Mouse (Mus musculus) mesoderm, embryonic 11.5 days (tissue): ENCODE results near the gene Dcaf8.
"Not testable (repeated sequence)": the region's sequence is repeated elsewhere in the genome, so short reads cannot be mapped to it uniquely, and the experiment has no call there.

ENCODE experiments used
- DNase-seq: peaks from one replicate; pipeline ENCODE4 v3.0.0-alpha.2; 2012; ENCODE audit warnings: low read depth, low spot score

The Dcaf8 gene

GRCm38 (mm10) chr1:172218164-172218910 is 70.5 kb downstream of the Dcaf8 start:
- no peak for DNase-seq

- DNase-seq: no peak
Observed at GRCm38 (mm10) chr1:172219451-172220406, 71.8 kb downstream of the Dcaf8 start, which contains the start of gene Casq1. Casq1 (minus strand) TSS chr1:172219868.

- DNase-seq: no peak
Observed at GRCm38 (mm10) chr1:172220414-172220813, 72.5 kb downstream of the Dcaf8 start.

- DNase-seq: no peak
Observed at GRCm38 (mm10) chr1:172221297-172222063, 73.6 kb downstream of the Dcaf8 start.

- DNase-seq: no peak
Observed at GRCm38 (mm10) chr1:172228209-172228608, 80.3 kb downstream of the Dcaf8 start.

GRCm38 (mm10) chr1:172229215-172229614 is 81.3 kb downstream of the Dcaf8 start:
- DNase-seq: no peak

GRCm38 (mm10) chr1:172240945-172241708 is 93.2 kb downstream of the Dcaf8 start:
- peak; percentile 51 for DNase-seq

GRCm38 (mm10) chr1:172242401-172242800 is 94.5 kb downstream of the Dcaf8 start:
- peak; percentile 23 for DNase-seq

- DNase-seq: no peak
Observed at GRCm38 (mm10) chr1:172243547-172244205, 95.8 kb downstream of the Dcaf8 start.

- DNase-seq: not testable (repeated sequence)
Observed at GRCm38 (mm10) chr1:172244645-172245044, 96.8 kb downstream of the Dcaf8 start.
